Mouse (Mus musculus) adrenal gland, postnatal 10 days (tissue): ENCODE measurements around the gene Lmf1. TPM values are rescaled to one million over a fixed set of nuclear protein-coding genes. Genes with fewer than 3 reads are reported as not detected.

Source experiments
- DNase-seq: peaks from one replicate; pipeline ENCODE4 v3.0.0; 2021; ENCODE audit warnings: mixed read lengths
- total RNA-seq, 2 experiments: library from RNA; stranded (reverse); gene quantifications; 2 replicates each; pipeline ENCODE4 v1.2.3; 2021

Lmf1 gene
- total RNA-seq, 2 experiments from 2014 or later, result 35.8 to 44.3 TPM

DNA sequence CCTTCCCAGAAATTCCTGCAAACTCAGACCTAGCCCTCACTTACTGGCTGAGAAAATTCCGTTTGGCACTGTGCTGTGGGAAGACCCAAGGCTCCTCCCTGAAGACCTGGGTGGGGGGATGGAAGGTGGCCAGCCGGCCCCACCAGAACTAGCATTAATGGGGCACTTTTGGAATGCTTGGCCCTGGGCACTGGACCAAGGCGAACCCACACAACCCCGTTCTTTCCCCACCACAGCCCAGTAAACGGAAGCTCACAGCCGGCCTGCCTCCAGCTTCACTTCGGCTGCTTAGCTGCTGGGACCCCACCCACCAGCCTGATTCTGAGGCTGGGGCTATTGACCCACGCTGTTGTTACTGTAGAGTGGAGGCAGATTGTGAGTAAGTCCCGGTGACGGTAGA is 10.7 kb upstream of the Lmf1 start:
- no peak for DNase-seq

DNA sequence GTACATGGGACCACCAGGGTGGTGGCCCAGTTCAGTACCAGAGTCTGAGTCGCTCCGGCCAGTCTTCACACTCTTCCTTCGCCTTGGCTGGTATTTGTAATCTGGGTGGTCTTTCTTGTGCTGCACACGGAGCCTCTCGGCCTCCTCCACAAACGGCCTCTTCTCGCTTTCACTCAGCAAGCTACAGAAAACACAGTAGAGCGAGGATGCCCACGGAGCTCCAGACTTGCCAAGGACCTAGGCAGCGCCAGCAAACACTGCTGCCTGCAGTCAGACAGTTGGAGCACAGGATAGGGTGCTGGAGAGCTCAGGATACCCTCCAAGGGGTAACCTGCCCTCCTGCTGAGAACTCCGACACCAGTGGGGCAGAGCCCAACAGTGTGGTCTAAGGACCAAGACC is 10.0 kb upstream of the Lmf1 start:
- DNase-seq, result no peak

DNA sequence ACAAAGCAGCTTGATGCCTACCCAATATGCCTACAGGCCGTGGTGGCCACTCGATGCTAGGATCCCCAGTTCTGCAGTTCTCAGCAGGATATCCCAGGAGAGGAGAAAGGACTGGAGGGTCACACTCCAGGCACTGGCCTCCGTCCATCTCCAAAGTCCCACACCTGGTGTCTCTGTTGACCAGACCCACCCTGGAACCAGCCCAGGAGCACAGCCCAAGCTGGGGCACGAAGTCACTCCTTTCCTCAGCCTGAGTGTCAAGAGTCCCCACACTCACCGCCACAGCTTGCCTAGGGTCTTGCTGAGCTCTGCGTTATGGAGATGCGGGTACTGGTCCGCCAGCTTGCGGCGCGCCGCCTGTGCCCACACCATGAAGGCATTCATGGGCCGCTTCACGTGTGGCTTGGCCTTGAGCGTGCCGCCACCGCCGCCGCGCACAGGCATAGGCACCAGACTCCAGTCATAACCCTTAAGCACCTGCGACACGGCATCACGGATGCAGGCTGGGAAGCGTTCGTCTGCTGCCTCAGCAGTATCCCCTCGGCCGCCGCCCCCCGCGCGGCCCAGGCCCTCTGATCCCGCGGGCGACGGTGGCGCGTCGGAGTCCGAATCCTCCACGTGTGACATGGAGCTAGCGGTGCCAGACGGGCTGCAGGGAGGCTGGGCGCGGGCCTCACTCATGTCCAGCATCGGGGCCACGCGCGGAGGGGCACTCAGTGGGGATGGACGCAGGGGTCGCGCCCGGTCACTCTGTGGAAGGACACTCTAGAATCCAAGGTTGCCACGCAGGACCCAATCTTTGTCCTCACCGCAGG is 8.8 kb upstream of the Lmf1 start:
- no peak for DNase-seq

DNA sequence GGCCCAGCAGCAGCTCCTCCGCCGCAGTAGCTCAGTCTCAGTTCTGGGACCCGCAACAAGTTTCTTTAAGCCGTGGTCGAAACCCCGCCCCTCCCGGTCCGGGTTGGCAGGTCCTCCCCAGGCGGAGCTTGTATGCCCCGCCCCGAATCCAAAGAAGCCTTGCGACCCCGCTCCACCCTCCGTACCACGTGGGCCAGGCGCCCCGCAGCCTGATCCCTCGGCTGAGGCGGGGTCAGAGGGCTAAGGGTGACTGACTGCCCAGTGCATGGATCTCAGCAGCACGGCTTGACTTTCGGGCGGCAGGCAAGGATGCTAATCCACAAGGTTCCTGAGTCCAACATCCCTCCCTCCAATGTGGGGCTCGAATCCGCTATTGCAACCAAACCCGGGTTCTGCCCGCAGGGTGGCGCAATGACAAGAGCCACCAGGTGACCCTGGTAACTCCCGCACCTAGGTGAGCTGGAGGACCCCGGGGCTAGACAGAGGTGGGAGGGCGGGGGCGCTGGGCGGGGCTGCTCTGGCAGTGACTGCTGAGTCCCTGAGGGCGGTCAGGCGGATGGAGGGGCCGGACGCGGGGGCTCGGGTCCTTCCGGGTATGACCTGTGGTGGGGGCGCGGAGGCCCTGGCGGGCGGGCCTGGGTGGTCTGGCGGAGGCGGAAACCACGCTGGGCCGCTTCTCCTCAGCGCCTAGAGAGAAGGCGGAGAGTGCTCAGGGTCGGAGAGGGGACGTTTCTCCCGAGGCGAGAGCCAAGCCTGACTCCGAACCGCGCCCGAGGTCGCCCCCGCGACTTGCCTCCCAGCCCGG is 8.0 kb upstream of the Lmf1 start, which contains the start of gene Sox8:
Gene Sox8 (minus strand): TSS at position 39 of the 805 bp plus-strand sequence.
- DNase-seq, result peak; percentile 81

DNA sequence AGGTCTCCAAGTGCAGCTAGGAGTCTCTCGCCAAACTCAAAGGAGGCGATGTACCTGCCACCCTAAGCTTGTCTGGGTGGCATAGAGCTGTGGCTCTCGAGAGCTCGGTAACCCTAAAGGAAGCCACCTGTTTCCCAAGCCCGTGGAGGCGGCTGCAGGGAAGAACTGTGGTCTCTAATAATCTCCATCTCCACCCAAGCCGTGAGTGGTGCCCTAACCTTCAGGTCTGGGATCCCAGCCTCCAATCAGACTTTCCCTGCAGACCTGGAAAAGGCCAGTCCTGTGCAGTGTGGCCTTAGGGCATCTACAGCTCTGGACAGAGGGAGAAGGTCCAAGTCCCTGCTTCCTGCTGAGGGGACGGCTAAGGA is 7.4 kb upstream of the Lmf1 start:
- no peak for DNase-seq

DNA sequence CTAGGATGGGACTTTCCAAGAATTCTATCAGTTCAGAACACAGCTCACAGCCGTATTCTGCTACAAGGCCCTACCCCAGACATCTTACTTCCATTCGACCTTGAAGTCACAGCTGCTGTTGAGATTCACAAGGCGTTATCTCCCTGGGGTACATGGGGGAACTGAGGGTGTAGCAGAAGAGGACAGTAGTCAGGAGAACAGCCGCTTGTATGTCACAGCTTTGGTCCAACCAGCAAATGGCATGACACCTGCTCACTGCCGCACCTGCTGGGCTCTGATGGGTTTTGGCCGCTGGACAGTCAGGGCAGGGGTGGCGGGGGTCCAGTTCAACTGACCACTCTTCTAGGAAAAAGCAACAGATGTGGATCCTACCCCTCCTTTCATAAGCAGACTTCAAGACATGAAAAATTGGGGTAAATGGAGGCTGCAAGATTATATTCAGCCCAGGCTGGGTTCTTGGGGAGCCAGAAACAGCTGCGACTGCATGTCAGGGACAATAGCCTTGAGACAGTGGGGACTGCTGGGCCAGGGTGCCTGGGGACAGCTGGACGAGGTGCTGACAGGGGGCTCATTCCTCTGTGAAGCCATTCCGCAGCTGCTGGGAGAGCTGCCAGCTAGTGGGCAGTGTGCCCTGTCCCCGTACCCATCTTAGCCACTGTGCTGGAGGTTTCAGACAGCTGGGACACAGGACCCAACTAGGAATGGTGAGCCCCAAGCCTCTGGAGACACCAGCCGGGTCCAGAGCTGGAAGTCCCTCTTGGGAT is 3.5 kb upstream of the Lmf1 start:
- DNase-seq, result no peak

DNA sequence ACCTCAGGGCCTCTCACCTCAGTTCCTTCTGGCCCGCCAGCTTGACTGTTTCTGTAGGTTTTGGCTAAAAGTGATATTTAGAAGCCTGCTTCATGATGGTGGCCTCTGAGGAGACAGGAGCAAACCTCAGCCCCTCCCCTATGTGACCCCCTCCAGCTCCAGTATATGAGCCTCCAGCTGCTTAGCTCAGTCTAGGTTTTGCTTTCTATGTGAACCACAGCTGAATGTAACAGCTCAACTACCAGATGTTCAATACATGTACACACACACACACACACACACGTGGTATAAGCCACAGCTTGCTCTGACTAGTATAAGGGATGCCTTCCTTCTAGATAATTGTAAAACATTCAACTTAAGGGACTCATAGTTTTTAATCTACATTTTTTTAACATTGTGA is 2.9 kb upstream of the Lmf1 start:
- DNase-seq, result no peak

DNA sequence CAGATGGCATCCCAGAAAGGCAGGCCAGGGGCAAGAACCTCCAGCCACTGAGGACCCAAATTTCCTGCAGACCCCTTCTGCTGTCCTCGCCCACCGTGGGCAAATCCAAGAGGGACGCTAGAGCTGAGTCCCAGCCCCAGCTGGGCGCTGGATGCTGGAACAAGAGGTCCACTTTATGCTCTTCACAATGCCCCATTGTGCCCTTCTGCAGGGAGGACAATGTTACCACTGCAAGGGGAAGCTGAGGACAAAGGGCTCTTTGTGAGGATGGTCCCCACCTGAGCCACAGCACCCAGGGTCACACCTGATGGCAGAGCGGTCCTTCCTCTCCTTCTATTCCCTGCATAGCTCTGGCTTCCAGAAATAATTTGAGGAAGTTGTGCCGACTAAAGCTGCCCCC is 1.6 kb upstream of the Lmf1 start:
- no peak for DNase-seq

DNA sequence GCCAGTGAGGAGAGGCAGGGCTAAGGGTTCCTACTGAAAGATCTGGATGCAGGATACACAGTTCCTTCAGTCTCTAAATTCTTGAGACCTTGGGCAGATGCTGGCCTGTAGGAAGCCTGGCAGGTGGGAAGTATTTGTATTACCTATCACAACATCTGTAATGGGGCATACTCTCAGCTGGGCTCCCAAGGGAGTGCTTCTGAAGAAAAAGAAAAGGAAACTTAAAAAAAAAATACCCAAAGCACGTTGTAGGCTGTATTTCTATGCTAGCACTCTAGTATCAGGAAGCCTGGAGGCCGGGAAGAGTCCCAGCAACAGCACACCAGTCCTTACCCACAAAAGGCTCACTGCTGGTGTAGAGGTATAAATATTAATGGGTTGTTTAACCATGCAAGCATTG is 1.2 kb upstream of the Lmf1 start:
- DNase-seq, result no peak

DNA sequence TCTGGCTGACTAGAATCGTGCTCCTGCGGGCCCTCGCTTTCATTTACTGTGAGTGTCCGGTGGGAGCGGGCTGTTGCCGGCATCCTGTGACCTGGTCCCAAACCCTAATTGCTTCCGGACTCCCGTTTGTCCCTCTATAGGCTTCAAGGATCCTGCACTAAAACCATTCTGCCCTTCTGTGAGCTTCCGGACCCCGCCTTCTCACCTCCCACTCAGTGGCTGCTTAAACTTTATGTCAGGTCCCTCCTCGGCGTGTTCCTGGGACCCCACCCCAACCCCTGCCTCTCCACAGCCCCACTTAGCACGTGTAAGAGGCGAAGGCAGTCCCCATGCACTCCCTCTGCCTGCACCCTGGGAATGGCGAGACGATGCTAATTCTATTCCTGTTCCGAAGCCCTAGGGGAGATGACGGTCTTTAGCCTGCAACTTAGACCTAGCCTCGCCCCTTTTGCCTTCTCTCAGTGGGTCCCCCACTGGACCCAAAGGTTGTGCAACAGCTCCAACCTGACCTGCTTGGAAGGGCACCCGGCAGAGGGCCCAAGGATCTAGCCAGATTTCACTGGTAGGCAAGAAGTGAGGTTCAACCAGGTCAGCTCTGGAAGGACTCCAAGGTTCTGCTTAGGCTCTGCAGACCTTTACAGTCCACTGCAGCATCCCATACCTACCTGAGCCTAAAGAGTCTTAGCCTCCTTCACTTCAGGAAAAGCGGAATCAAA is 605 bp downstream of the Lmf1 start:
- peak; percentile 53 for DNase-seq

DNA sequence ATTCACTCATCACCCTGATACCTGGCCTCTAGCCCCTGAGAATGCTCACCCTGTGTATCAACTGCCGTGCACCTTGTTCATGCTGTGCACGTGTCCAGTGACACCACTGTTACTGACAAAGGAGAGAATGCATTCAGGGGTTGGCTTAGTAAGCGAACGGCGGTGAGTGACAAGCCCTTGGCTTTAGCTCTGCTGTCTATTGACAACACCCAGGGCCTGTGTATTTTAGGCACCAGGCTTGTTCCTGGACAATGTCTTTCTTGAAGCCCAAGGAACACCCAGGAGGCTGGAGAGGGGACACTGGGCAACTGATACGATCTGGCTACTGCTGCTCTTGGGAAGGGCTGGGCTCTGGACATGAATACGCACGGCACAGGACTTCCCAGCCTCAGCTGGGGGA is 3.2 kb downstream of the Lmf1 start:
- DNase-seq, result no peak

DNA sequence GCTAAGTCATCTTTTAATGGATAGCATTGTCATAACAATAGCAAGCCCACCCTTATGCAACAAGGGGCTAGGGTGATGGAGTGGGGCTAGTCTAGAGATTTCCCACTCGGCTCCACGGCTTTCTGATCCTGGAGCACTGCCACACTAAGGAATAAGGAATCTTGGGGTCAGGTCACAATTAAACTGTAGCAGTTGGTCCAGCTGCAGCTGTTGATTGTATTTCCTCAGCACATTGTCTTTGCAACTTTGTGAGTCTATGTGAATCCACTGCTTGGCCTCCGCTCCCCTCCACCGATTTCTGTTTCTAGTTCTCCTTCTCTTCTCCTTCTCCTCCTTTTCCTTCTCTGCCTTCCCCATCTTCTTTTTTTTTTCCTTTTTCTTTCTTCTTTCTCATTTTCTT is 4.2 kb downstream of the Lmf1 start:
- DNase-seq, result no peak

DNA sequence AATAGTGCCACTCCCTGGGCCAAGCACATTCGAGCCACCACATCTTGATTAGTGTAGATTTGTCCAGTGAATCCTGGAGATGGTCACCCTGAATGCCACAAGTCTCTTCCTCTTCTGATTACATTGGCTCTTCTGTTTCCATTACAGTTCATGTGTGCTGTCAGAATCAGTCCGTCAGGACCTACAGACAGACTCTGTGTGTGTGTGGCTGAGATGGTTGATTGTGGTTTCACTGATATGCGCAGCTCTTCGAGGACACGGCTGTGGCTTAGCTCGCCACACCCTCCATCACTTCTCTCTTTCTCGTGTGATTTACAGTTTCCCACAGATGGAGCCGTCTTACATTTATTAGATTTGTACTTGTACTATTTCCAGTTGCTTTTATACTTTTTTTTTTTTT is 5.0 kb downstream of the Lmf1 start:
- DNase-seq, result no peak

DNA sequence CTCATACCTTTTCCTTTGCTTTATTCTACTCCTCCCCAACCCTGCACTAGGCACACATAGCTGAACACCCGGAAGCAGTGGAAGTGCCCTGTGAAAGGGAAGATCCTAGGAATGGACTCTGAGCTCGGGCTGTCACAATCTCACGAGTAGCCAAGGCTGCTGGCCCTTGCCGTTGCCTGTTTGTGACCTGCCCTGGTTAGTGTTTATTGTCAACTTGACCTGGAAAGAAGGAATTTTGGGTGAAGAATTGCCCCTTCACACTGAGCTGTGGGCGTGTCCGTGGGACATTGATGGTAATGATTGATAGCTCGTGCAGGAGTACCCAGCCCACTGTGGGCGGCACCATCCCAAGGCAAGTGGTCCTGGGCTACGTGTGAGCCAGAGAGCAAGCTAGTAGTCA is 5.8 kb downstream of the Lmf1 start:
- no peak for DNase-seq

DNA sequence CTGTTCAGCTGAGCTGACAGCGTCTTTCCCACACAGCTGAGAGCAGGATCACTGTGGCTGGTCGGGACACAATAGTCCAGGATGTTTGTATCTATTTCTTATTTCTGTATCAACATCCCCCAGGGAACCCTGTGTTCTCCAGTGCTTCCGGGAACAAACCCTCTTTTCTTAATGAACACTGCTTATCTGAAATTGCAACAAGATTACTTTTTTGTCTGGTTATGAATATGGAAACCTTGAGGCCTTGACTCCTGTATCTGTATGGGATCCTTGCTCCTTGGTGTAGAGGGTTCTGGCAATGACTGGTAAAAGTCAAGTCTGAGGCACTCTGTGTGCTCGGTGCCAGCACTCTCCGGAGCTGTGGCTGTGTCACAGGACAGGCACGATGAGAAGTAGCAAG is 11.2 kb downstream of the Lmf1 start:
- DNase-seq, result no peak

DNA sequence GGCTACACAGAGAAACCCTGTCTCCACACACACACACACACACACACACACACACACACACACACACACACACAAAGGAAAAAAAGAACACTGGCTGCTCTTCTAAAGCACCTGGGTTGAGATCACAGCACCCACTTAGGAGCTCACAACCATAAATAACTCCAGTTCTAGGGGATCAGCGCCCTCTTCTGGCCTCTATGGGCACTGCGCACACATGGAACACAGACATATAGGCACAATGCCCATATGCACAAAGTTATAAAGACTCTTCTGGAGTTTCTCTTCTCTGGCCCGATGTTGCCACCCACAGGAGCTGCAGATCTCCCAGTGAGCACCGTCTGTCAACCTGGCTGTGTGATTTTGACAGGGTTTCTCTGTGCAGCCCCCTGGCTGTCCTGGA is 12.1 kb downstream of the Lmf1 start:
- no peak for DNase-seq

DNA sequence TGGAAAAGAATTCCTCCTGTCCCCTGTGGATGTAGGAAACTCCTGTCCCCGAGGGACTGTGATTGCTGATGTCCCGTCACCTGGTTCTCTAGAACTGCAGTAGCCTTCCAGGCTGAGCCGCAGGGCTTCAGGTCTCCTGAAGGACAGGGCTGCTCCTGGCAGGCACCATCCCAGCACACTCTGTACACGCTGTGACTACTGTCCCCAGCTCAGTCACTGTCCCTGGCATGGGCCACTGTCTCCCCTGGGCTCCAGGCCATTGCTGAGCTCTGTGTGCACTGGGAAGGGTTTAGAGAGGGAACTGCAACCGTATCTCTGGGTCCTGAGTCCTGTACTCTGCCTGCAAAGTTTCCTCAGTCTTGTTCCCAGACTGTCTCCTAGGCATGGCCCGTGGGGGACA is 13.5 kb downstream of the Lmf1 start:
- no peak for DNase-seq

DNA sequence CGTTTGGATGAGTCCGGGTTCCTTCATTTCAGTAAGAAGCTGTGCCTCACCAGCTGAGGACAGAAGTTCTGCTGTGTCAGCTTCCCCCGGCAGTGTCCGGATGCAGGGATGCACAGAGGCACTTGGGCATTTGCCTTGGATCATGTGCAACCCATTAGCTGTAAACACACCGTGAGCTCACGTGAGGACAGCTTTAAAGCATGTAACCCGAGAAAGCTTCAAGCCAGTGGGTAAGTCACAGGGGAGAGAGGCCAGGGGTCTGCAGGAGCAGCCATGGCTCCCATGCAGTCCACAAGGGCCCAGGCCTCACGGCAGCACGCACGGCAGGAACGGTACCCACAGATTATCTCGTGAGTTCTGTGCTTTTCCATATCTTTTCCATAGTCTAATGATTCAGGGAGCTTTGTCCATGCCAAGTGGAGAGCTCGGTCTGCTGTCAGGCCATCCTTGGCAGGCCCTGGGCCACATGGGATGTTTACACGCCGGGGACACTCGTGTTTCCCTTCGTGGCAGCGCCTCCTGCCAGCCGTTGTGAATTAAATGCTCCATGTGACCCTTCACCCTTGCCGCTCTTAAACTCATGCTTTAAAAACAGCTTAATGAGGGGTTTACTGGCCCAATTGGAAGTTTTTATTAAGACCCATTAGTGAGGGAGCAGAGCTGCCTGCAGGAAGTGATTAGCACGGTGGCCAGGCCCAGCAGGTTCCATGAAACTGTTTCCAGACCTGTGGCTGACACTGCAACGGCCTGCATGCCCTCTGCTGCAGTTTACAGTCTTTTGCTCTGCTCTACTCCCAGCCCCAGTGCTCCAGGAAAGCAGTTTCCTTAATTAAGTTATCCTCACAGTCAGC is 14.8 kb downstream of the Lmf1 start:
- DNase-seq, result no peak

DNA sequence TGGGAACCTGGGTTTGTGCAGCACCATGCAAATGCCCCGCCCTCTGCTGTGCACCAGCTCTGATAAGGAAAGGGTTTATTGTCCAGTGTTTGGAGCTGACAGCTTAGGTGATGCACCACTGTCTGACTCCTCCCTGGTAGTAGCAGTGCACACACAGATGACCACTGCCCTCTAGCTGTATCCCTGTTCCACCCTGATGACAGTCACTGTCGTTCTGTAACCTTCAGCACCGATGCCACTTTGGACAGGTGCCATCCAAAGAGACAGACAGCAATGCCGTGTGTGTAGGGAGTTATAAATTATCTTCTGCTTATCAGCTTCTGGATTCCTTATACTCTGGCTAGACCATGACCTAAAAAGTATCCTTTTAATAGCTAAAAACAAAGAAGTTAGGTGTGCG is 16.6 kb downstream of the Lmf1 start:
- DNase-seq, result peak; percentile 71

DNA sequence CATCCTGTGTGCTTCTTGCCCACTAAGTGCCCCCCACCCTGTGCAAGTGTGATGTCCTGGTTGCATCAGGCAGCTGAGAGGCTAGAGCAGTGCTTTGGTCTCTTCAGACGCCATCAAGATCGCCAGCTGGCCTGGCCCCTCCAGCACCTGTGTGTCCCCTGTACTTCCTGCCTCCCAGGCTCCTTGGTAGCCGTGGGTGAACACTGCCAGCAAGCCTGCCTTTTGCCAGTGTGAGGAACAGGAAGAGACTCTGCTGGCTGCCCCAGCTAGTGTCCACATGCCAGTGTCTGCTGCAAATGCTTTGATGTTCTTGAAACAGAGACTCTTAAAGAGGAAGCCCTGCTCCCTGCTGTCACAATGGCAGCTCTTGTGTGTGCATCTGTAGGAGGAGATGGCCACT is 18.7 kb downstream of the Lmf1 start:
- DNase-seq, result no peak

DNA sequence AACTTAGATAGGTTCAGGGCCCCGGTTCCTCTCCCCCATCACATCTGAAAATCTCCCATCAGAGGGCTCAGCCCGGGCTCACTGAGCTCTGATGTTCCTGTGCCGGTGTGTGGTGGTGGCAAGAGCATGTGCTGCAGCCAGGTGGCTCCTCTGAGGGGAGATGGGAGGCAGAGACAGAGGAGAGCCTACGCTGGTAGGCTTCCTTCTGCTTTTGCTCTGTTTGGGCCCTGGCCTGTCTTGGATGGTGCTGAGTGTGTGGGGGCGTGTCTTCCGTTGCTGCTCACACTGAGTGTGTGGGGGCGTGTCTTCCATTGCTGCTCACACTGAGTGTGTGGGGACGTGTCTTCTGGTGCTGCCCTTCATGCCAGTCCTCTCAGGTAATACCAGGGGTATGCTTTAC is 23.5 kb downstream of the Lmf1 start:
- DNase-seq, result no peak
